ENCODE assay signal across 8 mouse cellular contexts in genomic region chr11:101259261-101259712, GRCm38 (mm10). TPM values are rescaled to one million over a fixed set of nuclear protein-coding genes. Genes with fewer than 3 reads are reported as not detected.
DNase-seq lines count a peak whose midpoint lies in the region; ATAC-seq and TF ChIP-seq lines count a peak whose summit lies in the region.
"Had no signal": no experiment of that assay in that cellular context is flagged by ENCODE, and none has a peak within 500 bp of the region (broad histone marks: within the 10 kb centered on the region; RNA-seq: fewer than 3 reads in every experiment).

No protein-coding gene starts in this region.

- intact Hi-C loops in gastrocnemius, postnatal 14 days (cut with DNase I; ENCODE audit: low total_unique reads) = no loop called here

- TF ChIP-seq CTCF in E14TG2a.4 (conservative IDR thresholded peaks at IDR 0.05; ENCODE audit: low read length) = no peak

- peak overlapping the region; percentile 35 for H3K27ac ChIP-seq in hindbrain, embryonic 12.5 days
- H3K27ac ChIP-seq in midbrain, embryonic 15.5 days = no peak overlapping the region

- H3K4me3 ChIP-seq in E14TG2a.4 (replicated peaks; ENCODE audit: low read length) = peak overlapping the region; percentile 80
- H3K4me3 ChIP-seq in hindbrain, embryonic 12.5 days = 0 out of 2 replicates have a peak overlapping the region, but pooled peaks have one; percentile 51
- H3K4me3 ChIP-seq in midbrain, embryonic 15.5 days = no peak overlapping the region

- no peaks in the 10 kb centered on the region for H3K9me3 ChIP-seq in E14TG2a.4 (ENCODE audit: low read length)
- no peaks in the 10 kb centered on the region for H3K9me3 ChIP-seq in hindbrain, embryonic 12.5 days (replicated peaks)
- no peaks in the 10 kb centered on the region for H3K9me3 ChIP-seq in midbrain, embryonic 15.5 days

- H3K4me1 ChIP-seq in E14TG2a.4 (replicated peaks; ENCODE audit: low read depth, low read length) = peaks cover 71% of the 10 kb centered on the region
- H3K4me1 ChIP-seq in hindbrain, embryonic 12.5 days = peaks cover 52% of the 10 kb centered on the region
- H3K4me1 ChIP-seq in midbrain, embryonic 15.5 days = peaks cover 31% of the 10 kb centered on the region

- H3K36me3 ChIP-seq in E14TG2a.4 (ENCODE audit: insufficient read depth, low read length) = peaks cover 38% of the 10 kb centered on the region
- H3K36me3 ChIP-seq in hindbrain, embryonic 12.5 days = peaks cover 17% of the 10 kb centered on the region; the same call in 1 of the 2 replicates
- H3K36me3 ChIP-seq in midbrain, embryonic 15.5 days (replicated peaks) = no peaks in the 10 kb centered on the region

- H3K27me3 ChIP-seq in E14TG2a.4 (ENCODE audit: insufficient read depth, low read length) = peaks cover 38% of the 10 kb centered on the region
- H3K27me3 ChIP-seq in hindbrain, embryonic 12.5 days = peaks cover 40% of the 10 kb centered on the region
- H3K27me3 ChIP-seq in midbrain, embryonic 15.5 days (replicated peaks) = peaks cover 31% of the 10 kb centered on the region

- peak overlapping the region; percentile 96 for H3K4me2 ChIP-seq in hindbrain, embryonic 12.5 days (replicated peaks)
- H3K4me2 ChIP-seq in midbrain, embryonic 15.5 days = no peak overlapping the region

- peak; percentile 89 for DNase-seq in MN1 (ENCODE audit: low spot score)
- DNase-seq in left cerebral cortex, adult 18-20 months (ENCODE audit: low spot score in 2 of 2) = peak; percentile 61 to 78
- DNase-seq in gastrocnemius, postnatal 14 days = no peak
- no peak for DNase-seq in natural killer cell, adult 2 months (ENCODE audit: low spot score in 2 of 2)

- H3K9ac ChIP-seq in hindbrain, embryonic 12.5 days = peak overlapping the region; percentile 9; the same call in 1 of the 2 replicates
- H3K9ac ChIP-seq in midbrain, embryonic 15.5 days = no peak overlapping the region

- ATAC-seq in hindbrain, embryonic 12.5 days (ENCODE audit: low FRiP score) = no peak
- ATAC-seq in midbrain, embryonic 15.5 days (replicated peaks) = 0 out of 2 replicates have a peak, but pooled peaks have one; percentile 30

- 44% methylated on average over 6 of the region's 6 CpGs for WGBS in hindbrain, embryonic 12.5 days
- WGBS in midbrain, embryonic 15.5 days = 42% methylated on average over 6 of the region's 6 CpGs

RNA-seq across cellular contexts. Expression of gene Wnk4, which starts 1.1 kb away (rescaled TPM):
- polyA plus RNA-seq in hindbrain, embryonic 12.5 days (2016; fragmentation: Nextera tagmentation; extraction: Ambion mirVana) = 8.5 and 9.5 TPM in 2 replicates
- total RNA-seq in left cerebral cortex, adult 18-20 months (2021) = 1 to 10 TPM; 7.0 to 8.8 TPM
- 7.7 and 10.7 TPM in 2 replicates for polyA plus RNA-seq in midbrain, embryonic 15.5 days (2015; fragmentation: Nextera tagmentation; extraction: Ambion mirVana)
- 1 to 10 TPM in 1 of 2 experiments, under 1 TPM in 1; 0.89 to 1.0 TPM for total RNA-seq in gastrocnemius, postnatal 14 days (2021)

RNA-seq across cellular contexts. Expression of gene Vps25, which starts 5.8 kb away (rescaled TPM):
- 90.9 and 97.4 TPM in 2 replicates for polyA plus RNA-seq in hindbrain, embryonic 12.5 days (2016; fragmentation: Nextera tagmentation; extraction: Ambion mirVana)
- total RNA-seq in left cerebral cortex, adult 18-20 months (2021) = 10 to 100 TPM; 56.8 to 65.8 TPM
- polyA plus RNA-seq in midbrain, embryonic 15.5 days (2015; fragmentation: Nextera tagmentation; extraction: Ambion mirVana) = 123 and 124 TPM in 2 replicates
- 10 to 100 TPM; 38.1 to 39.0 TPM for total RNA-seq in gastrocnemius, postnatal 14 days (2021)

RNA-seq across cellular contexts. Expression of gene Ramp2, which starts 13.5 kb away (rescaled TPM):
- polyA plus RNA-seq in hindbrain, embryonic 12.5 days (2016; fragmentation: Nextera tagmentation; extraction: Ambion mirVana) = 60.1 and 62.2 TPM in 2 replicates
- total RNA-seq in left cerebral cortex, adult 18-20 months (2021) = 10 to 100 TPM; 31.4 to 37.8 TPM
- 86.5 and 103 TPM in 2 replicates for polyA plus RNA-seq in midbrain, embryonic 15.5 days (2015; fragmentation: Nextera tagmentation; extraction: Ambion mirVana)
- total RNA-seq in gastrocnemius, postnatal 14 days (2021) = 10 to 100 TPM; 69.8 to 97.1 TPM
- total RNA-seq: neutrophil, adult 5-6 weeks had no signal

RNA-seq across cellular contexts. Expression of gene Cntd1, which starts 19.5 kb away (rescaled TPM):
- 1.5 TPM in 2 replicates for polyA plus RNA-seq in hindbrain, embryonic 12.5 days (2016; fragmentation: Nextera tagmentation; extraction: Ambion mirVana)
- under 1 TPM; 0.46 to 0.56 TPM for total RNA-seq in left cerebral cortex, adult 18-20 months (2021)
- 0.93 and 1.3 TPM in 2 replicates for polyA plus RNA-seq in midbrain, embryonic 15.5 days (2015; fragmentation: Nextera tagmentation; extraction: Ambion mirVana)
- total RNA-seq in gastrocnemius, postnatal 14 days (2021) = under 1 TPM; 0.13 to 0.21 TPM

RNA-seq across cellular contexts. Expression of gene Coa3, which starts 19.6 kb away (rescaled TPM):
- 195 and 210 TPM in 2 replicates for polyA plus RNA-seq in hindbrain, embryonic 12.5 days (2016; fragmentation: Nextera tagmentation; extraction: Ambion mirVana)
- 100 to 1,000 TPM; 103 to 112 TPM for total RNA-seq in left cerebral cortex, adult 18-20 months (2021)
- 202 and 204 TPM in 2 replicates for polyA plus RNA-seq in midbrain, embryonic 15.5 days (2015; fragmentation: Nextera tagmentation; extraction: Ambion mirVana)
- 10 to 100 TPM; 70.0 to 73.4 TPM for total RNA-seq in gastrocnemius, postnatal 14 days (2021)

Comparison
In these comparisons a context has a peak if more than half of its experiments do, and no peak if none do; other contexts are left out.
1. DNase-seq: peak in MN1 (single experiment) and left cerebral cortex, adult 18-20 months (2 of 2); none in gastrocnemius, postnatal 14 days (single experiment) and natural killer cell, adult 2 months (0 of 2).